Mouse (Mus musculus) ES-E14 (cell line): ENCODE measurements at regions not wholly inside any gene's neighbourhood (a gene's known extent, or its start where the extent isn't known, plus 50 kb on each side); places are given as distances from the start of the nearest gene placed in this dataset.

ENCODE experiments used
- DNase-seq: peaks from one replicate; pipeline ENCODE4 v3.0.0-alpha.2; 2013; ENCODE audit warnings: low read depth, low spot score
- H3K27ac ChIP-seq: 2 replicates; pipeline ENCODE4 v1.5.1; 2012; ENCODE audit warnings: low read depth, mild to moderate bottlenecking, low read length, moderate library complexity, mixed read lengths; ENCODE audit not compliant: poor library complexity, insufficient read depth, severe bottlenecking
- H3K36me3 ChIP-seq: 2 replicates; pipeline ENCODE4 v1.6.1; 2012; ENCODE audit warnings: mild to moderate bottlenecking, low read length, moderate library complexity, mixed read lengths; ENCODE audit not compliant: control insufficient read depth, poor library complexity, insufficient read depth, severe bottlenecking
- H3K4me1 ChIP-seq, 2 experiments: fragments of 150-350 bp in 1 of 2; sonication (generic) in 1 of 2; 2 replicates each; pipeline ENCODE4 v1.6.1; 2012; ENCODE audit warnings: low read length in 2 of 2, mild to moderate bottlenecking in 1 of 2, mixed read lengths in 1 of 2; ENCODE audit not compliant: control insufficient read depth in 2 of 2, insufficient read depth in 2 of 2, poor library complexity in 1 of 2
- H3K4me3 ChIP-seq, 2 experiments: fragments of 150-350 bp in 1 of 2; sonication (generic) in 1 of 2; 2 replicates each; pipeline ENCODE4 v1.5.1; 2012; ENCODE audit warnings: low read length in 2 of 2, low read depth in 1 of 2, mild to moderate bottlenecking in 1 of 2, mixed read lengths in 1 of 2; ENCODE audit not compliant: insufficient read depth in 1 of 2, poor library complexity in 1 of 2, severe bottlenecking in 1 of 2
- H3K9ac ChIP-seq: 2 replicates; pipeline ENCODE4 v1.6.1; 2012; ENCODE audit warnings: low read depth, mild to moderate bottlenecking, low read length, mixed read lengths; ENCODE audit not compliant: poor library complexity, insufficient read depth, severe bottlenecking
- H3K9me3 ChIP-seq: fragments of 150-350 bp; sonication (generic); 2 replicates; pipeline ENCODE4 v1.6.1; 2012; ENCODE audit warnings: low read depth, mild to moderate bottlenecking, low read length; ENCODE audit not compliant: control insufficient read depth, insufficient read depth
- CHD2 ChIP-seq: IDR thresholded peaks from 2 replicates; pipeline ENCODE4 v1.6.1; 2014; ENCODE audit warnings: mild to moderate bottlenecking, low read depth, low read length, inconsistent platforms
- HCFC1 ChIP-seq: IDR thresholded peaks from 2 replicates; pipeline ENCODE4 v1.6.1; 2012; ENCODE audit warnings: low read length, inconsistent platforms, borderline replicate concordance; ENCODE audit not compliant: insufficient read depth
- MAFK ChIP-seq: IDR thresholded peaks from 2 replicates; pipeline ENCODE4 v1.6.1; 2014; ENCODE audit warnings: mild to moderate bottlenecking, low read depth, low read length, inconsistent platforms; ENCODE audit not compliant: insufficient read depth
- ZC3H11A ChIP-seq: IDR thresholded peaks from 2 replicates; pipeline ENCODE4 v1.6.1; 2012; ENCODE audit warnings: low read depth, mild to moderate bottlenecking, inconsistent platforms, low read length, borderline replicate concordance
- ZNF384 ChIP-seq: IDR thresholded peaks from 2 replicates; pipeline ENCODE4 v1.6.1; 2012; ENCODE audit warnings: low read depth, low read length, inconsistent platforms
- in situ Hi-C, 2 experiments: fragments of 600-800 bp; cut with MboI; formaldehyde crosslinking; loops; one replicate each; pipeline ENCODE4 v1.15.1; 2025; ENCODE audit warnings: low sequenced_read_pairs in 2 of 2, inconsistent platforms in 1 of 2; ENCODE audit not compliant: unreplicated experiment in 2 of 2

DNA sequence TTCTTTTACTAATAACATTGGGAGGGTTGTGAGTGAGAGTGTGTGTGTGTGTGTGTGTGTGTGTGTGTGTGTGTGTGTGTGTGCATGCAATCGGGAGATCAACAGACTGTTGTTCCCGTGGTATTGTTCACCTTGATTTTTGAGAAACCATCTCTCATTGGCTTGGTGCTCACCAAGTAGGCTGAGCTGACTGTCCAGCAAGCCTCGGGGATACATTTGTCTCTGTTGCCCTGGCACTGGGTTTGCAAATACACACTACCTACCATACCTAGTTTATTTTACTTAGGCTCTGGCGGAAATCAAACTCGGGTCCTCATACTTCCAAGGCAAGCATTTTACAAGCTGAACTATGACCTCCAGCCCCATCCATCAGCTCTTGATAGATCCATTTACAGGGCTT is 306.0 kb upstream of the Ppargc1a start:
- no peak overlapping the region for H3K9ac ChIP-seq
- no peak overlapping the region for H3K27ac ChIP-seq
- TF ChIP-seq ZC3H11A (no peak), MAFK (no peak), HCFC1 (no peak), ZNF384 (no peak), CHD2 (no peak)
- no peak overlapping the region for H3K4me3 ChIP-seq
- no peaks in the 10 kb centered on the region for H3K4me1 ChIP-seq
- no peak for DNase-seq
- no peaks in the 10 kb centered on the region for H3K9me3 ChIP-seq
- in situ Hi-C loops, result no loop called here
- H3K36me3 ChIP-seq, result no peaks in the 10 kb centered on the region

DNA sequence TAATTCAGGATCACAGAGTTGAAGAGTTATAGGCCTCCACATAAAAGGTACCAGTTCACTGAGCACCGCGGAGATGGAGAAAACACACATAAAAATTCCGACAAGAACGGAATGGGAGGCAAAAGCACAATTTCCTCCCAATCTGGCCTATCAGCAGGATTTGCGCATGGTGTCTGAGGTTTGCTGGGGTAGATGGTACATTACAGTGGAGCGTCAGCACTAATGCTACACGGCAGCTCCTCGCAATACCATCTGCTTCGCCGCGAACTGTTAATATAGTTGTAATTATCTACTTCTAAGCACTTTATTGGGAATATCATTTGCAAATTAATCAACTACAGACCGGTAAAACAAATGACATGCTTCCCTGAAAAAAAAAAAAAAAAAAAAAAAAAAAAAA is 304.2 kb upstream of the Ppargc1a start:
- H3K36me3 ChIP-seq, result no peaks in the 10 kb centered on the region
- no peak overlapping the region for H3K9ac ChIP-seq
- TF ChIP-seq ZC3H11A (no peak), ZNF384 (no peak), CHD2 (no peak), HCFC1 (no peak), MAFK (no peak)
- H3K9me3 ChIP-seq, result no peaks in the 10 kb centered on the region
- H3K4me3 ChIP-seq, result no peak overlapping the region
- H3K4me1 ChIP-seq, result no peaks in the 10 kb centered on the region
- DNase-seq, result no peak
- in situ Hi-C loops, result no loop called here
- H3K27ac ChIP-seq, result no peak overlapping the region

DNA sequence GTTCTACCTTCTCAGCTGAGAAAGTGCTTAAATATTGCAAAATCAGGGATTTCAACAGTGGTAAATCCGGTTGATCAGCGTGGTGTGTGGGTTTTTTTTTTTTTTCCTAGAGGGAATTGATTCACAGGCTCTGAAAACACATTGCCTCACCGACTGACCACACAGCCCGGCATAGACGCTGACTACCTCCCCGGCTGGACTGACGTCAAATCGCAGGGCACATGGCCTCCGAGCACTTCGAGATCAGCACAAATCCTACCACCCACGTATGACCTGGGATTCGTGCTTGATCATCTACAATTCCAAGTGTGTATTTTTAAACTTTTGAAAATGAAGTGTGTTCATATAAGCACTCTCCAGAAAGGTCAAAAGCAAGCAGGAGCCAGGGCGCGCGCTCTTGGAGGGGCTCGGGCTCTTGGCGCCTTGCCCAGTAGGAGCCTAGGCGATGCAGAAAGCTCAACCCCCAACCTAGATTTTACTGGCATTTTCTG is 300.7 kb upstream of the Ppargc1a start:
- H3K27ac ChIP-seq, result no peak overlapping the region
- H3K36me3 ChIP-seq, result no peaks in the 10 kb centered on the region
- H3K9ac ChIP-seq, result no peak overlapping the region
- TF ChIP-seq HCFC1 (no peak), CHD2 (no peak), ZNF384 (no peak), MAFK (no peak), ZC3H11A (no peak)
- H3K4me3 ChIP-seq, result no peak overlapping the region
- no peaks in the 10 kb centered on the region for H3K9me3 ChIP-seq
- no peak for DNase-seq
- H3K4me1 ChIP-seq, result no peaks in the 10 kb centered on the region
- in situ Hi-C loops, result no loop called here

DNA sequence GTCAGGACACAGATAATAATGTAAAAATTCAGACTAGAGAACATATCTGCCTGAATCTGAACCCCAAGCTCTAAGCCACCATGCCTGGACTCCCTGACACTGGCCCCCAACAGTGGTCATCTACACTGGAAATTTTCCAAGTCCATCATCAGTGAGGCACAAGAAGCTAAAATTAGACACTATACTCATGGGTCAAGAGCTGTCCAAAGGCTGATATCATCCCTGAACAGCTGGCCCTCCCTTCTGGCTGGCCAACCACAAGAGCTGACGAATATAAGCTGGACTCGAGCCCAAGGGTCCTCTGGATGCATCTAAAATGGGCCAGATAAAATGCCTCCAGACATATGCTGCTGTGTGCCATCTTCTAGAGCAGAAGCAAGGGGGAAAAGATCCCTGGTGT is 298.5 kb upstream of the Ppargc1a start:
- H3K4me1 ChIP-seq, result no peaks in the 10 kb centered on the region
- H3K4me3 ChIP-seq, result no peak overlapping the region
- H3K27ac ChIP-seq, result no peak overlapping the region
- H3K36me3 ChIP-seq, result no peaks in the 10 kb centered on the region
- H3K9ac ChIP-seq, result no peak overlapping the region
- DNase-seq, result no peak
- in situ Hi-C loops, result no loop called here
- no peaks in the 10 kb centered on the region for H3K9me3 ChIP-seq
- no peak for TF ChIP-seq HCFC1

DNA sequence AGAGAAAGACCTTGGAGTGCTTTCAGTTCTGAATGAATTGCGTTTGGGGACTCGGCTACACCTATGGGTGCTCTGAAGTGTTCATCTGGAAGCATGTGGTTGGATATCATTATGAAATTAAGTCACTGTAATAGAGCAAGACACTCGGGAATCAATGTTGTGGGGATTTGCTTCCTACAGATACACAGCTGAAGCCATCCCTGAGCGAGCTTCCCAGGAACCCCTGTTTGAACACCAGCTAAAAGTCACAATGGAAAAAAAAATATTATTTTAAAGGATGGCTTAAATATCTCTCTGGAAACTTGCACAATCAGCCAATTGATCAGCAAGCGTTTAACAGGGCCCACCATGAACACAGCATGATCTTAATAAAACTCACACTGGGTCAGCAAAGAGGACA is 293.0 kb upstream of the Ppargc1a start:
- Histone ChIP-seq H3K9ac (no peak overlapping the region), H3K4me3 (no peak overlapping the region), H3K4me1 (no peaks in the 10 kb centered on the region), H3K36me3 (no peaks in the 10 kb centered on the region), H3K9me3 (no peaks in the 10 kb centered on the region), H3K27ac (no peak overlapping the region)
- in situ Hi-C loops, result no loop called here
- TF ChIP-seq MAFK (no peak), CHD2 (no peak), ZNF384 (no peak), HCFC1 (no peak), ZC3H11A (no peak)
- DNase-seq, result no peak
